Comparison of ENCODE assay signal across 8 mouse cellular contexts in genomic region chr10:67311277-67311959, GRCm38 (mm10). TPM values are rescaled to one million over a fixed set of nuclear protein-coding genes. Genes with fewer than 3 reads are reported as not detected.
DNase-seq lines count a peak whose midpoint lies in the region; ATAC-seq and TF ChIP-seq lines count a peak whose summit lies in the region.

No protein-coding gene starts in this region.

- DNase-seq in left cerebral cortex, adult 11 months (ENCODE audit: low spot score): peak; percentile 31
- no peak for DNase-seq in left cerebral cortex, adult 8-10 months (ENCODE audit: low spot score in 2 of 2)
- DNase-seq in layer of hippocampus, postnatal 14 days (ENCODE audit: low spot score in 2 of 2): peak; percentile 62 to 70
- peak; percentile 68 to 81 for DNase-seq in lung, postnatal 4 days

- no peak overlapping the region for H3K4me2 ChIP-seq in forebrain, embryonic 13.5 days
- H3K4me2 ChIP-seq in hindbrain, embryonic 12.5 days (replicated peaks): no peak overlapping the region

- no peaks in the 10 kb centered on the region for H3K36me3 ChIP-seq in forebrain, embryonic 13.5 days (ENCODE audit: poor library complexity, severe bottlenecking)
- H3K36me3 ChIP-seq in hindbrain, embryonic 12.5 days: no peaks in the 10 kb centered on the region
- no peaks in the 10 kb centered on the region for H3K36me3 ChIP-seq in small intestine, adult 2 months (ENCODE audit: control insufficient read depth, insufficient read depth, low read length)

- H3K9me3 ChIP-seq in forebrain, embryonic 13.5 days (replicated peaks): no peaks in the 10 kb centered on the region
- H3K9me3 ChIP-seq in hindbrain, embryonic 12.5 days (replicated peaks): no peaks in the 10 kb centered on the region

- no peak for TF ChIP-seq POLR2A in bone marrow macrophage, adult 2 months (IDR thresholded peaks at IDR 0.05; ENCODE audit: borderline replicate concordance, low read depth, low read length)
- TF ChIP-seq POLR2A in small intestine, adult 2 months (IDR thresholded peaks at IDR 0.05; ENCODE audit: low read depth, low read length): no peak

- H3K9ac ChIP-seq in forebrain, embryonic 13.5 days: no peak overlapping the region
- no peak overlapping the region for H3K9ac ChIP-seq in hindbrain, embryonic 12.5 days

- no peak overlapping the region; the same call in 1 of the 2 replicates for H3K27ac ChIP-seq in bone marrow macrophage, adult 2 months (ENCODE audit: insufficient read depth, low read depth, low read length)
- H3K27ac ChIP-seq in forebrain, embryonic 13.5 days: no peak overlapping the region
- no peak overlapping the region for H3K27ac ChIP-seq in hindbrain, embryonic 12.5 days
- no peak overlapping the region for H3K27ac ChIP-seq in small intestine, adult 2 months (ENCODE audit: insufficient read depth, low read depth, low read length)

- H3K27me3 ChIP-seq in forebrain, embryonic 13.5 days: no peaks in the 10 kb centered on the region
- H3K27me3 ChIP-seq in hindbrain, embryonic 12.5 days: no peaks in the 10 kb centered on the region
- H3K27me3 ChIP-seq in small intestine, adult 2 months (ENCODE audit: control insufficient read depth, insufficient read depth, low read length): no peaks in the 10 kb centered on the region

- WGBS in forebrain, embryonic 13.5 days: 37% methylated on average over 9 of the region's 9 CpGs
- WGBS in hindbrain, embryonic 12.5 days: 34% methylated on average over 9 of the region's 9 CpGs
- 23% methylated on average over 9 of the region's 9 CpGs for WGBS in small intestine, adult 2 months

- peaks cover 7% of the 10 kb centered on the region; the same call in 1 of the 2 replicates for H3K4me1 ChIP-seq in bone marrow macrophage, adult 2 months (ENCODE audit: control insufficient read depth, insufficient read depth, low read length)
- no peaks in the 10 kb centered on the region for H3K4me1 ChIP-seq in forebrain, embryonic 13.5 days
- no peaks in the 10 kb centered on the region for H3K4me1 ChIP-seq in hindbrain, embryonic 12.5 days
- no peaks in the 10 kb centered on the region for H3K4me1 ChIP-seq in small intestine, adult 2 months (ENCODE audit: control insufficient read depth, insufficient read depth, insufficient read length, low read length)

- peak; percentile 91 for TF ChIP-seq CTCF in bone marrow macrophage, adult 2 months (IDR thresholded peaks at IDR 0.05; ENCODE audit: low read depth, low read length)
- TF ChIP-seq CTCF in small intestine, adult 2 months (IDR thresholded peaks at IDR 0.05; ENCODE audit: extremely low read depth, insufficient read length, insufficient replicate concordance, low read depth, low read length): peak; percentile 76; the same call in 1 of the 2 replicates

- H3K4me3 ChIP-seq in bone marrow macrophage, adult 2 months (ENCODE audit: insufficient read depth, low read length): no peak overlapping the region
- H3K4me3 ChIP-seq in forebrain, embryonic 13.5 days: no peak overlapping the region
- H3K4me3 ChIP-seq in hindbrain, embryonic 12.5 days: no peak overlapping the region
- H3K4me3 ChIP-seq in small intestine, adult 2 months (ENCODE audit: low read depth, low read length): no peak overlapping the region

- ATAC-seq in forebrain, embryonic 13.5 days: peak; percentile 74
- ATAC-seq in hindbrain, embryonic 12.5 days (ENCODE audit: low FRiP score): peak; percentile 62; the same call in 1 of the 2 replicates

RNA-seq across cellular contexts. Expression of gene Nrbf2, which starts 26.3 kb away (rescaled TPM):
- total RNA-seq in left cerebral cortex, adult 8-10 months (2022): 10 to 100 TPM; 14.2 to 17.4 (median 15.9) TPM
- polyA plus RNA-seq in bone marrow macrophage, adult 2 months (2012; ENCODE audit: insufficient read depth, insufficient read length, missing spikeins): 30.0 and 35.0 TPM in 2 replicates
- 39.8 and 41.0 TPM in 2 replicates for polyA plus RNA-seq in forebrain, embryonic 13.5 days (2015; fragmentation: Nextera tagmentation; extraction: Ambion mirVana)
- 45.0 and 46.8 TPM in 2 replicates for polyA plus RNA-seq in hindbrain, embryonic 12.5 days (2016; fragmentation: Nextera tagmentation; extraction: Ambion mirVana)
- 10 to 100 TPM; 16.6 to 18.2 TPM for total RNA-seq in layer of hippocampus, postnatal 14 days (2021)
- polyA plus RNA-seq in small intestine, adult 2 months (2012; rRNA removed): 5.0 and 9.0 TPM in 2 replicates

Comparison
In these comparisons a context has a peak if more than half of its experiments do, and no peak if none do; other contexts are left out.
1. DNase-seq: peak in left cerebral cortex, adult 11 months (single experiment), layer of hippocampus, postnatal 14 days (2 of 2) and lung, postnatal 4 days (2 of 2); none in left cerebral cortex, adult 8-10 months (0 of 2).